Mouse (Mus musculus): ENCODE measurements around the gene Gpr162. TPM values are rescaled to one million over a fixed set of nuclear protein-coding genes. Genes with fewer than 3 reads are reported as not detected.
A peak's percentile ranks its signal among the peaks of the same experiment; 100 is the strongest.

Gene Gpr162
- polyA plus RNA-seq, 1 experiment = 4.0 TPM

DNA sequence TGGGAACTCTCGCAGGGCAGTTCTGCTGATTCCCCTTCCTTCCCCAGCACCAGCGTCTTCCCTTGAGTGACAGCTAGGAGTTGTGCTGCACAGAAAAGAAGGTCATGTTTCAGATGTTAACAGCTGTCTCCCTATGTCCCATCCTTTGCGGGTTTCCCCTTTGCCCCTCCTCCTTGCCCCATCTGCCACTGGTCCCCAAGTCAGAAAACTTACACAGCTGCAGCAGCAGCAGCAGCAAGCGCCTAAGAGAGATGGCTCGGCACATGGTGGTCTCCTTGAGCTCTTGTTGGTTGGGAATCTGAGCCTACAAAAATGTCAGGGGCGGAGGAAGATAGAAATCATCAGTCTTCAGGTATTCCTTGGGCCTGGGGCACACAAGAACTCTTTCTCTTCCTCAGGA is 15.6 kb upstream of the Gpr162 start:
- Histone ChIP-seq H3K4me1 (ENCODE audit: control insufficient read depth, insufficient read depth, low read length) (no peaks in the 10 kb centered on the region), H3K36me3 (ENCODE audit: control insufficient read depth, insufficient read depth, low read length) (no peaks in the 10 kb centered on the region), H3K4me3 (ENCODE audit: insufficient read depth, low read depth, low read length) (no peak overlapping the region), H3K27ac (ENCODE audit: insufficient read depth, low read depth, low read length) (no peak overlapping the region), H3K27me3 (replicated peaks; ENCODE audit: control insufficient read depth, insufficient read depth, low read length) (no peaks in the 10 kb centered on the region)
- 51% methylated on average over 6 of the region's 6 CpGs for WGBS
- no peak for DNase-seq
- TF ChIP-seq CTCF (conservative IDR thresholded peaks at IDR 0.05; ENCODE audit: insufficient read depth, insufficient read length, low read depth, low read length) (no peak), POLR2A (IDR thresholded peaks at IDR 0.05; ENCODE audit: low read depth, low read length) (no peak)

- Histone ChIP-seq H3K36me3 (ENCODE audit: control insufficient read depth, insufficient read depth, low read length) (no peaks in the 10 kb centered on the region), H3K4me3 (ENCODE audit: insufficient read depth, low read depth, low read length) (no peak overlapping the region), H3K4me1 (ENCODE audit: control insufficient read depth, insufficient read depth, low read length) (no peaks in the 10 kb centered on the region), H3K27me3 (replicated peaks; ENCODE audit: control insufficient read depth, insufficient read depth, low read length) (no peaks in the 10 kb centered on the region), H3K27ac (ENCODE audit: insufficient read depth, low read depth, low read length) (no peak overlapping the region)
- TF ChIP-seq CTCF (conservative IDR thresholded peaks at IDR 0.05; ENCODE audit: insufficient read depth, insufficient read length, low read depth, low read length) (no peak), POLR2A (IDR thresholded peaks at IDR 0.05; ENCODE audit: low read depth, low read length) (no peak)
- 41% methylated on average over 2 of the region's 3 CpGs for WGBS
- no peak for DNase-seq
Measured at GRCm38 (mm10) chr6:124874348-124874747, 10.6 kb upstream of the Gpr162 start.

DNA sequence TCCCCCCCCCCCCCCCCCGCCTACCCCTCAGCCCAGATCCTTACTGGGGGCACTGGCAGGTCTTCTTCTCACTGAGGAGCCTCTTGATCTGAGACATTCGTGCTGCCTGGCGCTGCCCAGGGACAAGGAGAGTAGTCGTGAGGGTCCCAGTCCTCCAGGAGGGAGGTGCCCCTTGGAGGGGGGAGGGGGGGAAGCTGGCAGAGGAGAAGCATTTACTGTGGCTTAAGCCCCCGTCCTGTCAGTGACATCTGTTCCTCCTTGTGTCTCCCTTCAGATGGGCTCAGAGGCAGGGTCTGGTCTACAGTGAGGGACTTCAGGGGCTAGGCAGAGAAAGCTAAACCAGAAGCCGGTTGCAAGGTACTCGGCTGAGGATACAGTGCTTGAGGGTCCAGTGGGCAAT is 2.8 kb upstream of the Gpr162 start:
- Histone ChIP-seq H3K4me1 (ENCODE audit: control insufficient read depth, insufficient read depth, low read length) (no peaks in the 10 kb centered on the region), H3K36me3 (ENCODE audit: control insufficient read depth, insufficient read depth, low read length) (no peaks in the 10 kb centered on the region), H3K27ac (ENCODE audit: insufficient read depth, low read depth, low read length) (no peak overlapping the region), H3K27me3 (replicated peaks; ENCODE audit: control insufficient read depth, insufficient read depth, low read length) (no peaks in the 10 kb centered on the region), H3K4me3 (ENCODE audit: insufficient read depth, low read depth, low read length) (no peak overlapping the region)
- TF ChIP-seq CTCF (conservative IDR thresholded peaks at IDR 0.05; ENCODE audit: insufficient read depth, insufficient read length, low read depth, low read length) (no peak), POLR2A (IDR thresholded peaks at IDR 0.05; ENCODE audit: low read depth, low read length) (no peak)
- DNase-seq = no peak
- WGBS = 75% methylated on average over 7 of the region's 7 CpGs

DNA sequence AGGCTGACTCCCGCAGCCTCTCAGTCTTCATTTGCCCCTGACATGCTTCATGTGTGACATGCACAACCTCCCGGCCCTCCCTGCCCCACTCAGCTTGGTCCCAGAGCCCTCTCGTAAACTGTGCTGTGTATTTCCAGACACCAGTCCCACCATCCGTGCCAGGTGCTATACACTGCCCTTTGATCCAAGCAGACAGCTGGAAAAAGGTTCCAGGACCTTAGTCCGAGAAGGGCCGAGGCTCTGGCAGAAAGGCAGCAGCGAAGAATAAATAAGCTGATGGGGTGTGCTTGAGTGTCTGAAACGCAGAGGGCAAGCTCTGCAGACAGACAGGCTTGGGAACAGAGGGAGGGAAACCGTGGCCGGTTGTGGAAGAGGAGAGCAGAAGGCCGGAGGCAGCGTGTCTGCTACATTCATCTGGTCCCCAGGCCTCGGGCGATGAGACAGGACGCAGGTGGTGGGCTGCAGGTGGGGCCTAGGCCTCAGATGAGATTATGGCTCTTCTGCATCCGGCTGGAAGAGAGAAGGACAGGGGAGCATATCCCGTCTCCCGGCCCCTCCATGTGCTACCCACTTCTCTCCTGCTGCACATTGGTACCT is 2.1 kb upstream of the Gpr162 start:
- Histone ChIP-seq H3K27ac (ENCODE audit: insufficient read depth, low read depth, low read length) (no peak overlapping the region), H3K4me1 (ENCODE audit: control insufficient read depth, insufficient read depth, low read length) (no peaks in the 10 kb centered on the region), H3K36me3 (ENCODE audit: control insufficient read depth, insufficient read depth, low read length) (no peaks in the 10 kb centered on the region), H3K4me3 (ENCODE audit: insufficient read depth, low read depth, low read length) (no peak overlapping the region), H3K27me3 (replicated peaks; ENCODE audit: control insufficient read depth, insufficient read depth, low read length) (no peaks in the 10 kb centered on the region)
- WGBS = 68% methylated on average over 18 of the region's 18 CpGs
- DNase-seq = peak; percentile 54
- TF ChIP-seq POLR2A (IDR thresholded peaks at IDR 0.05; ENCODE audit: low read depth, low read length) (no peak), CTCF (conservative IDR thresholded peaks at IDR 0.05; ENCODE audit: insufficient read depth, insufficient read length, low read depth, low read length) (no peak)

- Histone ChIP-seq H3K4me1 (ENCODE audit: control insufficient read depth, insufficient read depth, low read length) (no peaks in the 10 kb centered on the region), H3K27me3 (replicated peaks; ENCODE audit: control insufficient read depth, insufficient read depth, low read length) (no peaks in the 10 kb centered on the region), H3K27ac (ENCODE audit: insufficient read depth, low read depth, low read length) (no peak overlapping the region), H3K4me3 (ENCODE audit: insufficient read depth, low read depth, low read length) (peak overlapping the region; percentile 55), H3K36me3 (ENCODE audit: control insufficient read depth, insufficient read depth, low read length) (no peaks in the 10 kb centered on the region)
- no peak for TF ChIP-seq CTCF (conservative IDR thresholded peaks at IDR 0.05; ENCODE audit: insufficient read depth, insufficient read length, low read depth, low read length)
- no peak for TF ChIP-seq POLR2A (IDR thresholded peaks at IDR 0.05; ENCODE audit: low read depth, low read length)
- no peak for DNase-seq
- WGBS = 0% methylated on average over 11 of the region's 16 CpGs
Measured at GRCm38 (mm10) chr6:124863125-124863657, 592 bp downstream of the Gpr162 start.

- peak overlapping the region; percentile 55; the same call in 1 of the 2 replicates for H3K4me3 ChIP-seq (ENCODE audit: insufficient read depth, low read depth, low read length)
- H3K4me1 ChIP-seq (ENCODE audit: control insufficient read depth, insufficient read depth, low read length) = no peaks in the 10 kb centered on the region
- H3K27me3 ChIP-seq (replicated peaks; ENCODE audit: control insufficient read depth, insufficient read depth, low read length) = no peaks in the 10 kb centered on the region
- WGBS = 22% methylated on average over 8 of the region's 8 CpGs
- no peak for TF ChIP-seq CTCF (conservative IDR thresholded peaks at IDR 0.05; ENCODE audit: insufficient read depth, insufficient read length, low read depth, low read length)
- TF ChIP-seq POLR2A (IDR thresholded peaks at IDR 0.05; ENCODE audit: low read depth, low read length) = no peak
- DNase-seq = no peak
- H3K36me3 ChIP-seq (ENCODE audit: control insufficient read depth, insufficient read depth, low read length) = no peaks in the 10 kb centered on the region
- H3K27ac ChIP-seq (ENCODE audit: insufficient read depth, low read depth, low read length) = no peak overlapping the region
Measured at GRCm38 (mm10) chr6:124862406-124863124, 1.2 kb downstream of the Gpr162 start.

DNA sequence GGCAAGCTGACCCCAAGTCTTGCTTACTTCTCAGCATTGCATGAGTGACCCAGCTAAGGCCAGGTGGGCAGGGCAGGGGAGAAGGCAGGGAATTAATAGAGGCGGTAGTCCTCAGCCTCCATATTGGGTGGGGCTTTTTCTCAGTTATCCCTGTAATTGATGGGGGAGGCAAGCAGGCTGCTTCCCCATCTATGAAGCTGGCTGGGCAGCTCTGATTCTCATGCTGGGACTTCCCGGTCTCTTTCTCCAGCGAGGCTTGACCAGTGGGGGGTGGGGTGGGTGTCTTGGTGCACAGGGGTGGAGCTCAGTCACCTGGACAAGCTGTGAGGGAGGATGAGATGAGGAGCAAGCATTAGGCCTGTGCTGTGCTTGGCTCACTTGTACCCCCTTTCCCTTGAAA is 2.0 kb downstream of the Gpr162 start:
- H3K4me3 ChIP-seq (ENCODE audit: insufficient read depth, low read depth, low read length) = no peak overlapping the region
- no peak for TF ChIP-seq POLR2A (IDR thresholded peaks at IDR 0.05; ENCODE audit: low read depth, low read length)
- no peak for TF ChIP-seq CTCF (conservative IDR thresholded peaks at IDR 0.05; ENCODE audit: insufficient read depth, insufficient read length, low read depth, low read length)
- WGBS = 32% methylated on average over 3 of the region's 3 CpGs
- H3K36me3 ChIP-seq (ENCODE audit: control insufficient read depth, insufficient read depth, low read length) = no peaks in the 10 kb centered on the region
- no peaks in the 10 kb centered on the region for H3K27me3 ChIP-seq (replicated peaks; ENCODE audit: control insufficient read depth, insufficient read depth, low read length)
- H3K4me1 ChIP-seq (ENCODE audit: control insufficient read depth, insufficient read depth, low read length) = no peaks in the 10 kb centered on the region
- DNase-seq = no peak
- H3K27ac ChIP-seq (ENCODE audit: insufficient read depth, low read depth, low read length) = no peak overlapping the region

Measured in kidney, adult 2 months (tissue).